Mouse (Mus musculus): Measurements from ENCODE around the gene Tctex1d1. TPM values are rescaled to one million over a fixed set of nuclear protein-coding genes. Genes with fewer than 3 reads are reported as not detected.

Gene Tctex1d1
- 2.3 and 2.4 TPM in 2 replicates for total RNA-seq (2014; rRNA removed)
- 1.2 and 1.3 TPM in 2 replicates for polyA plus RNA-seq (2015; fragmentation: Nextera tagmentation; extraction: Ambion mirVana)

DNA sequence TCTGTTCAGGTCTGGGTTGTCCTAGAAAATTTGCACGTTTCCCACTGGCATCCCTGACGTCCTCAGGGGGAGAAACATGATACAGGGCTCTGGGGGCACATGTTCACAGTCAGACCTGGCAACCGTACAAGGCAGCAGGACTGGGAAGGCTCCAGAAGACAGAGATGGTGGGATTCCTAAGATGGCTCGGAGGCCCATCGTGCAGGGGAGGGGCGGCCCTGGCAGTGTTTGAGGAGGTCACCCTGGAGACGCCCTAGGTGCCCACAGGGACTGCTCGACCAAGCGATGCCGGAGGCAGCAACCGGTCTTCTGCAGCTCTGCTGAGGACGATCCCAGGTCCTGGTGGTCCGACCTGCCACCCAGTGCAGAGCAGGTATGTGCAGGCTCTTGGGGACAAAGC, at the start of gene Tctex1d1:
Gene Tctex1d1 (plus strand): TSS at position 167 of the 400 bp plus-strand sequence.
- Histone ChIP-seq H3K4me3 (ENCODE audit: low read depth, low read length) (peak within 1 kb of the TSS; percentile 19), H3K4me2 (ENCODE audit: low read depth) (peak within 1 kb of the TSS; percentile 48), H3K36me3 (ENCODE audit: insufficient read depth) (no peaks in the 10 kb centered on the region), H3K9me3 (ENCODE audit: low read length) (no peaks in the 10 kb centered on the region), H3K9ac (0 out of 2 replicates have a peak within 1 kb of the TSS, but pooled peaks have one; percentile 25), H3K27me3 (ENCODE audit: insufficient read depth, low read length) (peaks cover 5% of the 10 kb centered on the region; the same call in 1 of the 2 replicates), H3K27ac (ENCODE audit: low read depth, low read length) (no peak within 1 kb of the TSS), H3K4me1 (ENCODE audit: insufficient read depth) (peaks cover 5% of the 10 kb centered on the region; the same call in 1 of the 2 replicates)
- no peak for TF ChIP-seq CTCF (IDR thresholded peaks at IDR 0.05; ENCODE audit: low read depth)
- ATAC-seq: peak; percentile 56
- WGBS: 4% methylated on average over 13 of the region's 13 CpGs
- DNase-seq: peak; percentile 27

DNA sequence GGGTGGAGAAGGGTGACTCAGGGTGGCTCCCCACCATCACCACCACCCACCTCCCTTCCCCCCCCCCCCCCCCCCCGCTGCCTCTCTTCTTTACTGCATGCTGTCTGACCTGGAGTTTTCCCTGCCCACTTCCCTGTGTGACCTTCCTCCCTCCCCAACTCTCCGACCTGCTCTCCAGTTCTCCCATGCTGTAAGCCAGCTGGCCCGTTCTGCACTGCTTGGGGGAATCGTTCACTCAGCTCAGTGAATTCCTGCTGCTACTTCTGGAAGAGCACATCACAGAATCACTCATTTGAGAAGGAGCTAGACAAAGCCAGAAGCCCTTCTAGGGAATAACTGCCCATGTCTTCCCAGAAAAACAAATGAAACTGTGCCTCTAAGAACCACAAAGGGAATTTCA, 48.9 kb upstream of the Tctex1d1 start:
- WGBS: 43% methylated on average over 3 of the region's 4 CpGs
- Histone ChIP-seq H3K9me3 (ENCODE audit: low read length) (no peaks in the 10 kb centered on the region), H3K9ac (no peak overlapping the region), H3K27me3 (ENCODE audit: insufficient read depth, low read length) (no peaks in the 10 kb centered on the region), H3K4me2 (ENCODE audit: low read depth) (no peak overlapping the region), H3K36me3 (ENCODE audit: insufficient read depth) (peaks cover 35% of the 10 kb centered on the region), H3K4me3 (ENCODE audit: low read depth, low read length) (no peak overlapping the region), H3K27ac (ENCODE audit: low read depth, low read length) (no peak overlapping the region), H3K4me1 (ENCODE audit: insufficient read depth) (no peaks in the 10 kb centered on the region)
- no peak for DNase-seq
- no peak for ATAC-seq
- no peak for TF ChIP-seq CTCF (IDR thresholded peaks at IDR 0.05; ENCODE audit: low read depth)

DNA sequence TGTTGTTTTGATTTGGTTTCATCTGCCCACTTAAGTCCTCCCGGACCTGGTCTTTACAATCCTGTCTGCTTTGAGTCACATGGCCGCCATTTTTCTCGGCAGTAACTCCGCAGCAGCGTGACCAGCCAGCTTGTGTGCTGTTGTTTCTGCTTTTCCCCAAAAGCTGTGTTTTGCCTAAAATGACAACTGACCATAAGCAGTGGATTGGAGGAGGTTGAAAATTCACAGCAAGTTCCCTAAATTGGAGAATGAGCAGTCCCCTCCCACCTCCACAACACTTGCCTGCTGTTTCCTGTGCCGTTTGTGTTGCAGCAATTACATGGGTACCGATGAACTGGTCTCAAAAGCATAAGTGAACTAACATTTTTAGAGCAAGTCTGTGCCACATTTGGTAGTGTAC, 47.7 kb upstream of the Tctex1d1 start:
- H3K4me3 ChIP-seq (ENCODE audit: low read depth, low read length): no peak overlapping the region
- WGBS: 85% methylated on average over 7 of the region's 7 CpGs
- H3K36me3 ChIP-seq (ENCODE audit: insufficient read depth): peaks cover 35% of the 10 kb centered on the region
- no peaks in the 10 kb centered on the region for H3K9me3 ChIP-seq (ENCODE audit: low read length)
- no peak for TF ChIP-seq CTCF (IDR thresholded peaks at IDR 0.05; ENCODE audit: low read depth)
- H3K27me3 ChIP-seq (ENCODE audit: insufficient read depth, low read length): no peaks in the 10 kb centered on the region
- no peak for DNase-seq
- H3K4me2 ChIP-seq (ENCODE audit: low read depth): no peak overlapping the region
- H3K4me1 ChIP-seq (ENCODE audit: insufficient read depth): no peaks in the 10 kb centered on the region
- no peak overlapping the region for H3K27ac ChIP-seq (ENCODE audit: low read depth, low read length)
- ATAC-seq: no peak
- no peak overlapping the region for H3K9ac ChIP-seq

DNA sequence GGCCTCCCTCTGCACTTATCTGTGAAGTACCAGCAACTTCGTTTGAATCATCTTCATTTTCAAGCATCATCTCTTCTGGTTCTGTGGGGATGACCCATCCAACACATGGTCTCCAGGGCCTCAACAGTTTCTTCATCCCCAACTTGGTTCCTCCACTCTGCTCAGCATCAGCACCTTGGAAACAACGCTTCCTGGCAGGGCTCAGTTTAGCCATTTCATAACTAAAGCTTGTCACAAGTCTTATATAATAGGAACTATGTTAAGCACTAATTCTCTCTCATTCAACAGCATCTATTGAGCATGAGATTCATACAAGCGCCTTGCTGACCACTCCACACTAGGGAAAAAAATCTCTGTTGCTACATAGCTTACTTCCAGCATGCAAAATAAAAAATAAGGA, 38.1 kb upstream of the Tctex1d1 start:
- no peak for ATAC-seq
- Histone ChIP-seq H3K4me1 (ENCODE audit: insufficient read depth) (no peaks in the 10 kb centered on the region), H3K27me3 (ENCODE audit: insufficient read depth, low read length) (no peaks in the 10 kb centered on the region), H3K4me2 (ENCODE audit: low read depth) (no peak overlapping the region), H3K4me3 (ENCODE audit: low read depth, low read length) (no peak overlapping the region), H3K9ac (no peak overlapping the region), H3K27ac (ENCODE audit: low read depth, low read length) (no peak overlapping the region), H3K36me3 (ENCODE audit: insufficient read depth) (peaks cover 16% of the 10 kb centered on the region), H3K9me3 (ENCODE audit: low read length) (no peaks in the 10 kb centered on the region)
- no peak for DNase-seq
- WGBS: 76% methylated on average over 3 of the region's 3 CpGs
- no peak for TF ChIP-seq CTCF (IDR thresholded peaks at IDR 0.05; ENCODE audit: low read depth)

DNA sequence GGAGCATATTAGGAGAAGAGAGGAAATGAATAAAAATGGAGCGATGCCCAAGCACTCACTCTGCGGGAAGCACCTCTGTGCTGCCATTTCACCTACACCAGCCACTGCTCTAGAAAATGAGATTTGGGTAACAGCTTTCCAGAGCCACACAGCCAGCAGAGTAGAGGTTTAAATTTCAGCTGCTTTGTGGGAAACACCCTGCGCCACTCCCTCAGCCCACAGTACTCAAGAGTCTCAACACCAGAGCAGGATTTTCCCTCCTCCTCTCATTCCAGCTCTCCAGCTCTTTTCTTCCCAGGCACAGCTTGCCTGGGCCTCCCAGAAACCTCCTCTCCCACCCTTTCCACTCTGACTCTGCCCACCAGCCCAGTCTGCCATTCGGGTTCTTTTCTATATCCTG, 37.7 kb upstream of the Tctex1d1 start:
- Histone ChIP-seq H3K9ac (no peak overlapping the region), H3K4me3 (ENCODE audit: low read depth, low read length) (no peak overlapping the region), H3K9me3 (ENCODE audit: low read length) (no peaks in the 10 kb centered on the region), H3K4me2 (ENCODE audit: low read depth) (no peak overlapping the region), H3K27ac (ENCODE audit: low read depth, low read length) (no peak overlapping the region), H3K36me3 (ENCODE audit: insufficient read depth) (peaks cover 16% of the 10 kb centered on the region), H3K27me3 (ENCODE audit: insufficient read depth, low read length) (no peaks in the 10 kb centered on the region), H3K4me1 (ENCODE audit: insufficient read depth) (no peaks in the 10 kb centered on the region)
- WGBS: 94% methylated on average over 4 of the region's 4 CpGs
- DNase-seq (no peak), ATAC-seq (no peak)
- TF ChIP-seq CTCF (IDR thresholded peaks at IDR 0.05; ENCODE audit: low read depth): no peak

DNA sequence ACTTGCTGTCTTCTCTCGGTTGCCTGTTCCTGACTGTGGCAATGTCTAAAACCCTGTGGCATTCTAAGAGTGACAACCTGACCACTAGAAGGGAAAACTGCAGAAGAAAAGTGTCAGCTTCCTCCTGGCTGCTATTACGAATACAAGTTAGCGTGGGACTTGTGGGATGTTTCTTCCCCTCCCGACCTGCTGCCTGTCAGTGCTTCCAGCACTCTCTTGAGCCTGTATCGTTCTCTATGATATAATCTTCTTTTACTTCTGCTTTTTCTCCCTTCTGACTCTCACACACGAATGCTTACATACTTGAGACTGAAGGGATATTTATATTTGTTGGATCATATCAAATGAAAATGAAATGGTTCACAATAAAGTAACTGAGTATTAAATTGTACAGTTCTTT, 34.1 kb upstream of the Tctex1d1 start:
- Histone ChIP-seq H3K4me1 (ENCODE audit: insufficient read depth) (no peaks in the 10 kb centered on the region), H3K4me3 (ENCODE audit: low read depth, low read length) (no peak overlapping the region), H3K9ac (no peak overlapping the region), H3K36me3 (ENCODE audit: insufficient read depth) (peaks cover 17% of the 10 kb centered on the region), H3K4me2 (ENCODE audit: low read depth) (no peak overlapping the region), H3K27ac (ENCODE audit: low read depth, low read length) (no peak overlapping the region), H3K27me3 (ENCODE audit: insufficient read depth, low read length) (no peaks in the 10 kb centered on the region), H3K9me3 (ENCODE audit: low read length) (no peaks in the 10 kb centered on the region)
- DNase-seq (no peak), ATAC-seq (no peak)
- TF ChIP-seq CTCF (IDR thresholded peaks at IDR 0.05; ENCODE audit: low read depth): no peak
- 79% methylated on average over 6 of the region's 6 CpGs for WGBS

DNA sequence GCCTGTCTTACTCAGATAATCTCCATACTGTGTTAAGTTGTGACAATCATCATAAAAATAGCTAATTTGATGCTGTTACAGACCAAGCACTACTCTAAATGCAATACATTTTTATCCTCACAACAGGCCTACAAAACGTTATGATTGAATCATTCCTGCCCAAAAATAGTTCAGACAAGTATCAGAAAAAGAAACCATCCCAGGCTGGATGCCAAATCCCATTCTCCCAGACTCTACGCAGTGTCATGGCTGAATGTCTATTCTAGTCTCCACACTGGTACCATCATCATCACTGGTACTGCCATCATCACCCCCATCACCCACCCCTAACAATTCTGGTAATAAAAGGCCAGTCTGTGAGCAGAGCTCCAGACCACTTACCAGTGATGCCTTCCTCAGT, 25.9 kb upstream of the Tctex1d1 start:
- no peak for TF ChIP-seq CTCF (IDR thresholded peaks at IDR 0.05; ENCODE audit: low read depth)
- Histone ChIP-seq H3K27ac (ENCODE audit: low read depth, low read length) (no peak overlapping the region), H3K27me3 (ENCODE audit: insufficient read depth, low read length) (no peaks in the 10 kb centered on the region), H3K9me3 (ENCODE audit: low read length) (no peaks in the 10 kb centered on the region), H3K9ac (no peak overlapping the region), H3K4me1 (ENCODE audit: insufficient read depth) (no peaks in the 10 kb centered on the region), H3K36me3 (ENCODE audit: insufficient read depth) (peaks cover 2% of the 10 kb centered on the region; the same call in 1 of the 2 replicates), H3K4me3 (ENCODE audit: low read depth, low read length) (no peak overlapping the region), H3K4me2 (ENCODE audit: low read depth) (no peak overlapping the region)
- ATAC-seq (no peak), DNase-seq (peak; percentile 16)
- 66% methylated on average over 2 of the region's 2 CpGs for WGBS
